Mouse (Mus musculus): Measurements from ENCODE around the gene Gm6040. TPM values are rescaled to one million over a fixed set of nuclear protein-coding genes. Genes with fewer than 3 reads are reported as not detected.

The Gm6040 gene
- not detected for total RNA-seq (2021)
- long read RNA-seq, experiment 1, result 0 reads
- long read RNA-seq, experiment 2, result 0 reads

- DNase-seq, result no peak
Observed at GRCm38 (mm10) chr8:20921971-20922370, at the start of gene Gm6040. Gene Gm6040 (minus strand): TSS chr8:20922071.

GRCm38 (mm10) chr8:20964531-20964930 lies 42.7 kb upstream of the Gm6040 start:
- DNase-seq, result no peak

- no peak for DNase-seq
Observed at GRCm38 (mm10) chr8:20944610-20945009, 22.7 kb upstream of the Gm6040 start, which contains the start of gene AY761185. Gene AY761185 (minus strand): TSS chr8:20944710.

GRCm38 (mm10) chr8:20912288-20912687 lies 9.6 kb downstream of the Gm6040 start:
- DNase-seq, result no peak

- no peak for DNase-seq
Observed at GRCm38 (mm10) chr8:20908256-20908655, 13.6 kb downstream of the Gm6040 start.

- no peak for DNase-seq
Observed at GRCm38 (mm10) chr8:20907119-20907518, 14.8 kb downstream of the Gm6040 start.

GRCm38 (mm10) chr8:20902527-20902926 lies 19.3 kb downstream of the Gm6040 start, which contains the start of gene Gm15056:
Gene Gm15056 (minus strand): TSS chr8:20902627.
- DNase-seq, result no peak

GRCm38 (mm10) chr8:20892369-20892768 lies 29.5 kb downstream of the Gm6040 start, which contains the start of gene Defb33:
Gene Defb33 (plus strand): TSS chr8:20892669.
- no peak for DNase-seq

GRCm38 (mm10) chr8:20874608-20875007 lies 47.3 kb downstream of the Gm6040 start:
- DNase-seq, result no peak

Other genes starting within 250 kb of the Gm6040 start
- not detected for gene Defb33, start 29.4 kb downstream of the Gm6040 start, total RNA-seq (2021)
- not detected for gene Gm15056, start 19.4 kb downstream of the Gm6040 start, total RNA-seq (2021)
- not detected for gene AY761185, start 22.6 kb upstream of the Gm6040 start, total RNA-seq (2021)
- not detected for gene Defa21, start 103.5 kb upstream of the Gm6040 start, total RNA-seq (2021)
- gene Defa23, start 133.0 kb upstream of the Gm6040 start, total RNA-seq (2021), result not detected
- gene Defa35, start 143.0 kb upstream of the Gm6040 start, total RNA-seq (2021), result not detected
- gene Defa25, start 162.4 kb upstream of the Gm6040 start, total RNA-seq (2021), result not detected
- not detected for gene Gm14851, start 174.0 kb upstream of the Gm6040 start, total RNA-seq (2021)
- not detected for gene Defa30, start 212.6 kb upstream of the Gm6040 start, total RNA-seq (2021)
- gene Defa22, start 240.2 kb upstream of the Gm6040 start, total RNA-seq (2021), result not detected

All from gastrocnemius, postnatal 25 days (tissue).